Mouse (Mus musculus) gastrocnemius, adult 2 months (tissue): ENCODE measurements at regions not wholly inside any gene's neighbourhood (a gene's known extent, or its start where the extent isn't known, plus 50 kb on each side); places are given as distances from the start of the nearest gene placed in this dataset.

Experiments used
- DNase-seq: peaks from one replicate; pipeline ENCODE4 v3.0.0; 2022
- H3K27ac ChIP-seq: fragments of 200-600 bp; 2 replicates; pipeline ENCODE4 v1.8.1; 2022; ENCODE audit warnings: mild to moderate bottlenecking
- H3K4me3 ChIP-seq: fragments of 200-600 bp; 2 replicates; pipeline ENCODE4 v1.8.1; 2022; ENCODE audit warnings: mild to moderate bottlenecking, moderate library complexity
- CTCF ChIP-seq: fragments of 200-600 bp; IDR thresholded peaks from 2 replicates; pipeline ENCODE4 v1.8.1; 2022; ENCODE audit warnings: antibody characterized with exemption, mild to moderate bottlenecking, moderate library complexity
- intact Hi-C: fragments of 180-260 bp; cut with DNase I; formaldehyde crosslinking; loops from one replicate; pipeline ENCODE4 v1.15.1; 2025

- TF ChIP-seq CTCF, result peak; percentile 55
- H3K4me3 ChIP-seq, result no peak overlapping the region
- no peak for DNase-seq
- no peak overlapping the region for H3K27ac ChIP-seq
- intact Hi-C loops, result no loop called here
These were observed 215.3 kb upstream of the Adgrl4 start for GRCm38 (mm10) chr3:151222407-151222806.

- TF ChIP-seq CTCF, result no peak
- intact Hi-C loops, result no loop called here
- DNase-seq, result no peak
- Histone ChIP-seq H3K4me3 (no peak overlapping the region), H3K27ac (no peak overlapping the region)
These were observed 185.2 kb upstream of the Adgrl4 start for GRCm38 (mm10) chr3:151252458-151252857.

GRCm38 (mm10) chr3:151262821-151263220, 174.9 kb upstream of the Adgrl4 start:
- no peak for DNase-seq
- Histone ChIP-seq H3K27ac (no peak overlapping the region), H3K4me3 (no peak overlapping the region)
- no peak for TF ChIP-seq CTCF
- intact Hi-C loops, result no loop called here

GRCm38 (mm10) chr3:151265658-151266057, 172.0 kb upstream of the Adgrl4 start:
- no peak for TF ChIP-seq CTCF
- DNase-seq, result no peak
- H3K27ac ChIP-seq, result no peak overlapping the region
- no peak overlapping the region for H3K4me3 ChIP-seq
- intact Hi-C loops, result no loop called here

GRCm38 (mm10) chr3:151269514-151269913, 168.2 kb upstream of the Adgrl4 start:
- H3K27ac ChIP-seq, result no peak overlapping the region
- DNase-seq, result no peak
- intact Hi-C loops, result no loop called here
- no peak overlapping the region for H3K4me3 ChIP-seq
- TF ChIP-seq CTCF, result no peak

GRCm38 (mm10) chr3:151283829-151284228, 153.9 kb upstream of the Adgrl4 start:
- TF ChIP-seq CTCF, result no peak
- no peak overlapping the region for H3K4me3 ChIP-seq
- no peak for DNase-seq
- intact Hi-C loops, result no loop called here
- H3K27ac ChIP-seq, result no peak overlapping the region

GRCm38 (mm10) chr3:151293981-151294605, 143.6 kb upstream of the Adgrl4 start:
- peak; percentile 45 for DNase-seq
- intact Hi-C loops, result no loop called here
- Histone ChIP-seq H3K27ac (peak overlapping the region; percentile 75), H3K4me3 (peak overlapping the region; percentile 52)
- TF ChIP-seq CTCF, result no peak

- no peak for DNase-seq
- Histone ChIP-seq H3K27ac (peak overlapping the region; percentile 75), H3K4me3 (peak overlapping the region; percentile 52)
- intact Hi-C loops, result no loop called here
- no peak for TF ChIP-seq CTCF
These were observed 143.1 kb upstream of the Adgrl4 start for GRCm38 (mm10) chr3:151294606-151295005.

- no peak for TF ChIP-seq CTCF
- intact Hi-C loops, result no loop called here
- DNase-seq, result no peak
- peak overlapping the region; percentile 52 for H3K4me3 ChIP-seq
- peak overlapping the region; percentile 75 for H3K27ac ChIP-seq
These were observed 142.7 kb upstream of the Adgrl4 start for GRCm38 (mm10) chr3:151295027-151295426.

GRCm38 (mm10) chr3:151298325-151298724, 139.4 kb upstream of the Adgrl4 start:
- peak overlapping the region; percentile 59; the same call in 1 of the 2 replicates for H3K27ac ChIP-seq
- TF ChIP-seq CTCF, result no peak
- intact Hi-C loops, result no loop called here
- no peak for DNase-seq
- H3K4me3 ChIP-seq, result no peak overlapping the region

GRCm38 (mm10) chr3:151305402-151305801, 132.3 kb upstream of the Adgrl4 start:
- intact Hi-C loops, result no loop called here

GRCm38 (mm10) chr3:151307975-151308374, 129.7 kb upstream of the Adgrl4 start:
- TF ChIP-seq CTCF, result no peak
- intact Hi-C loops, result no loop called here
- no peak for DNase-seq
- Histone ChIP-seq H3K4me3 (no peak overlapping the region), H3K27ac (no peak overlapping the region)

More at GRCm38 (mm10) chr3:151305402-151305801, 132.3 kb upstream of the Adgrl4 start:
- no peak overlapping the region for H3K27ac ChIP-seq
- H3K4me3 ChIP-seq, result no peak overlapping the region
- TF ChIP-seq CTCF, result no peak
- DNase-seq, result no peak

GRCm38 (mm10) chr3:151323835-151324234, 113.9 kb upstream of the Adgrl4 start:
- no peak for TF ChIP-seq CTCF
- peak; percentile 36 for DNase-seq
- Histone ChIP-seq H3K27ac (peak overlapping the region; percentile 74), H3K4me3 (no peak overlapping the region)
- intact Hi-C loops, result loop anchor here (5.0 kb wide), 1 partner anchor 113 kb away; the partner anchor contains the start of gene Adgrl4

- intact Hi-C loops, result loop anchor here (5.0 kb wide), 1 partner anchor 88 kb away; no protein-coding TSS in a partner anchor
- peak overlapping the region; percentile 75 for H3K27ac ChIP-seq
- H3K4me3 ChIP-seq, result peak overlapping the region; percentile 1; the same call in 1 of the 2 replicates
- DNase-seq, result peak; percentile 15
- TF ChIP-seq CTCF, result no peak
These were observed 107.9 kb upstream of the Adgrl4 start for GRCm38 (mm10) chr3:151329801-151330200.
